Mouse (Mus musculus) inflammation-experienced regulatory T-cells, adult 16 weeks (primary cell): ENCODE measurements around the gene Pld4. TPM values are rescaled to one million over a fixed set of nuclear protein-coding genes. Genes with fewer than 3 reads are reported as not detected.

ENCODE experiments used
- polyA plus RNA-seq: library from polyadenylated mRNA; unstranded; fragments of 100-300 nt; shearing (Covaris generic); gene quantifications from one replicate; pipeline ENCODE4 v1.2.1, GENCODE M21; 2017

Pld4 gene
- 4.9 TPM for polyA plus RNA-seq

GRCm38 (mm10) chr12:112760154-112760926 lies at the start of gene Pld4:
Gene Pld4, plus strand, starts transcription at chr12:112760655.

GRCm38 (mm10) chr12:112720216-112720615 lies 40.2 kb upstream of the Pld4 start, which contains the start of gene Cep170b:
Gene Cep170b, plus strand, starts transcription at chr12:112720455.

GRCm38 (mm10) chr12:112801864-112802846 lies 41.7 kb downstream of the Pld4 start, which contains the start of gene Ahnak2:
Gene Ahnak2, minus strand, starts transcription at chr12:112802657.

GRCm38 (mm10) chr12:112808587-112809364 lies 48.3 kb downstream of the Pld4 start, which contains the start of gene Clba1:
Gene Clba1, plus strand, starts transcription at chr12:112808937.

Other genes with a start within 250 kb of the Pld4 start
- not detected for gene Tmem179, start 243.9 kb upstream of the Pld4 start, polyA plus RNA-seq
- gene Inf2, start 171.9 kb upstream of the Pld4 start, polyA plus RNA-seq = 13.5 TPM
- 4.3 TPM for gene Adssl1, start 140.6 kb upstream of the Pld4 start, polyA plus RNA-seq
- 40.4 TPM for gene Siva1, start 116.0 kb upstream of the Pld4 start, polyA plus RNA-seq
- 7.2 TPM for gene Akt1, start 85.8 kb upstream of the Pld4 start, polyA plus RNA-seq
- gene Zbtb42, start 81.8 kb upstream of the Pld4 start, polyA plus RNA-seq = 2.2 TPM
- 2.9 TPM for gene Cep170b, start 40.2 kb upstream of the Pld4 start, polyA plus RNA-seq
- not detected for gene Ahnak2, start 42.0 kb downstream of the Pld4 start, polyA plus RNA-seq
- gene Clba1, start 48.3 kb downstream of the Pld4 start, polyA plus RNA-seq = 0.40 TPM
- 92.9 TPM for gene Cdca4, start 68.8 kb downstream of the Pld4 start, polyA plus RNA-seq
- 32.8 TPM for gene Gpr132, start 107.6 kb downstream of the Pld4 start, polyA plus RNA-seq
- 2.0 TPM for gene Jag2, start 169.1 kb downstream of the Pld4 start, polyA plus RNA-seq
- gene Nudt14, start 181.5 kb downstream of the Pld4 start, polyA plus RNA-seq = 46.4 TPM
- gene Btbd6, start 215.8 kb downstream of the Pld4 start, polyA plus RNA-seq = 11.6 TPM
- 26.1 TPM for gene Brf1, start 240.0 kb downstream of the Pld4 start, polyA plus RNA-seq